28 mouse cellular contexts compared by ENCODE assay signal in genomic region chr1:24175761-24176160, GRCm38 (mm10). TPM values are rescaled to one million over a fixed set of nuclear protein-coding genes. Genes with fewer than 3 reads are reported as not detected.
"Had no signal": no experiment of that assay in that cellular context is flagged by ENCODE, and none has a peak within 500 bp of the region (broad histone marks: within the 10 kb centered on the region; RNA-seq: fewer than 3 reads in every experiment).

No protein-coding gene starts in this region.

- H3K4me1 ChIP-seq: heart, embryonic 13.5 days; heart, embryonic 15.5 days; hindbrain, embryonic 13.5 days; limb, embryonic 12.5 days; limb, embryonic 15.5 days; liver, embryonic 12.5 days had no signal

- H3K4me3 ChIP-seq: gastrocnemius, adult 2 months; heart, embryonic 13.5 days; heart, embryonic 15.5 days; hindbrain, embryonic 13.5 days; hindbrain, embryonic 15.5 days; limb, embryonic 12.5 days; limb, embryonic 15.5 days; liver, embryonic 12.5 days had no signal

- H3K9ac ChIP-seq: heart, embryonic 13.5 days; heart, embryonic 15.5 days; hindbrain, embryonic 13.5 days; hindbrain, embryonic 15.5 days; limb, embryonic 12.5 days; limb, embryonic 15.5 days; liver, embryonic 12.5 days; liver, embryonic 14.5 days had no signal

- H3K4me2 ChIP-seq: heart, embryonic 11.5 days; heart, embryonic 13.5 days; heart, embryonic 15.5 days; hindbrain, embryonic 13.5 days; hindbrain, embryonic 15.5 days; limb, embryonic 12.5 days; limb, embryonic 15.5 days; liver, embryonic 12.5 days had no signal

- DNase-seq: gastrocnemius, adult 2 months; gastrocnemius, postnatal 10 days; gastrocnemius, postnatal 25 days; heart, adult 18-20 months; heart, postnatal 14 days; heart, postnatal 36 days; kidney, adult 11 months; kidney, adult 2 months; kidney, adult 9 months; kidney, postnatal 36 days; layer of hippocampus, adult 9-11 months; layer of hippocampus, postnatal 36 days; left cerebral cortex, postnatal 4 days had no signal

- H3K9me3 ChIP-seq: heart, embryonic 15.5 days; hindbrain, embryonic 13.5 days; hindbrain, embryonic 15.5 days; limb, embryonic 12.5 days; limb, embryonic 15.5 days; liver, embryonic 12.5 days had no signal

- H3K27me3 ChIP-seq: heart, embryonic 13.5 days; heart, embryonic 15.5 days; hindbrain, embryonic 13.5 days; hindbrain, embryonic 15.5 days; limb, embryonic 12.5 days; limb, embryonic 15.5 days; liver, embryonic 12.5 days had no signal

- ATAC-seq: hindbrain, postnatal 0 days; intestine, embryonic 16.5 days; liver, embryonic 12.5 days had no signal

- H3K36me3 ChIP-seq: heart, embryonic 13.5 days; heart, embryonic 15.5 days; hindbrain, embryonic 13.5 days; hindbrain, embryonic 15.5 days; limb, embryonic 12.5 days; limb, embryonic 15.5 days; liver, embryonic 12.5 days had no signal

- H3K27ac ChIP-seq: gastrocnemius, adult 2 months; heart, embryonic 13.5 days; heart, embryonic 15.5 days; hindbrain, embryonic 13.5 days; hindbrain, embryonic 15.5 days; hindbrain, postnatal 0 days; limb, embryonic 12.5 days; limb, embryonic 15.5 days; liver, embryonic 12.5 days; liver, embryonic 14.5 days had no signal

RNA-seq across cellular contexts. Expression of gene Col9a1, which starts 1.6 kb away (rescaled TPM):
- total RNA-seq: granulocyte monocyte progenitor cell, adult 5-6 weeks; heart, adult 8-10 months; hematopoietic stem cell, adult 5-6 weeks; liver, adult 2 months had no signal
- polyA plus RNA-seq: kidney, adult 2 months; liver, adult 2 months had no signal
